ENCODE assay signal across 9 mouse cellular contexts in genomic region chr4:81762592-81763229, GRCm38 (mm10).
DNase-seq lines count a peak whose midpoint lies in the region; ATAC-seq and TF ChIP-seq lines count a peak whose summit lies in the region.
"Had no signal": no experiment of that assay in that cellular context is flagged by ENCODE, and none has a peak within 500 bp of the region (broad histone marks: within the 10 kb centered on the region; RNA-seq: fewer than 3 reads in every experiment).

No protein-coding gene starts in this region.

- no peaks in the 10 kb centered on the region for H3K27me3 ChIP-seq in embryonic facial prominence, embryonic 13.5 days
- H3K27me3 ChIP-seq in heart, embryonic 16.5 days (ENCODE audit: control insufficient read depth, insufficient read depth, low read length) = no peaks in the 10 kb centered on the region
- H3K27me3 ChIP-seq in midbrain, embryonic 12.5 days = no peaks in the 10 kb centered on the region
- H3K27me3 ChIP-seq: stomach, embryonic 15.5 days had no signal

- peak; percentile 13 for DNase-seq in kidney, postnatal 10 days
- DNase-seq in kidney, adult 9 months = no peak
- no peak for DNase-seq in left cerebral cortex, adult 2 months (ENCODE audit: extremely low spot score in 1 of 2, low spot score in 2 of 2)
- no peak for DNase-seq in cerebellum, adult 18-20 months
- DNase-seq in liver = no peak

- no peak for ATAC-seq in embryonic facial prominence, embryonic 13.5 days (ENCODE audit: insufficient number of reproducible peaks, insufficient read depth, low FRiP score, low TSS enrichment, low read depth)
- no peak for ATAC-seq in heart, embryonic 16.5 days (replicated peaks; ENCODE audit: extremely low read depth, insufficient read depth, low FRiP score)
- no peak; the same call in 1 of the 2 replicates for ATAC-seq in midbrain, embryonic 12.5 days (ENCODE audit: low FRiP score, low read depth)

- no peaks in the 10 kb centered on the region for H3K9me3 ChIP-seq in embryonic facial prominence, embryonic 13.5 days
- H3K9me3 ChIP-seq in heart, embryonic 16.5 days (replicated peaks; ENCODE audit: control insufficient read depth, low read length) = no peaks in the 10 kb centered on the region
- H3K9me3 ChIP-seq in midbrain, embryonic 12.5 days = no peaks in the 10 kb centered on the region
- H3K9me3 ChIP-seq: stomach, embryonic 15.5 days had no signal

- peak overlapping the region; percentile 9; the same call in 1 of the 2 replicates for H3K4me2 ChIP-seq in embryonic facial prominence, embryonic 13.5 days
- no peak overlapping the region for H3K4me2 ChIP-seq in heart, embryonic 16.5 days (ENCODE audit: low read depth, low read length)
- peak overlapping the region; percentile 29 for H3K4me2 ChIP-seq in midbrain, embryonic 12.5 days (replicated peaks)
- H3K4me2 ChIP-seq: stomach, embryonic 15.5 days had no signal

- TF ChIP-seq CTCF in left cerebral cortex, adult 2 months (IDR thresholded peaks at IDR 0.05) = no peak

- intact Hi-C loops in left cerebral cortex, adult 2 months (cut with DNase I) = no loop called here

- peak overlapping the region; percentile 78 for H3K27ac ChIP-seq in embryonic facial prominence, embryonic 13.5 days
- no peak overlapping the region for H3K27ac ChIP-seq in heart, embryonic 16.5 days (ENCODE audit: low read length)
- H3K27ac ChIP-seq in midbrain, embryonic 12.5 days (replicated peaks) = peak overlapping the region; percentile 54
- no peak overlapping the region for H3K27ac ChIP-seq in left cerebral cortex, adult 2 months
- H3K27ac ChIP-seq: stomach, embryonic 15.5 days had no signal

- H3K4me3 ChIP-seq in embryonic facial prominence, embryonic 13.5 days = no peak overlapping the region
- no peak overlapping the region for H3K4me3 ChIP-seq in heart, embryonic 16.5 days (ENCODE audit: low read length)
- no peak overlapping the region for H3K4me3 ChIP-seq in midbrain, embryonic 12.5 days
- H3K4me3 ChIP-seq in left cerebral cortex, adult 2 months = no peak overlapping the region
- H3K4me3 ChIP-seq: stomach, embryonic 15.5 days had no signal

- 0 out of 2 replicates have a peak overlapping the region, but pooled peaks have one; percentile 6 for H3K9ac ChIP-seq in embryonic facial prominence, embryonic 13.5 days
- H3K9ac ChIP-seq in heart, embryonic 16.5 days (ENCODE audit: low read length) = peak overlapping the region; percentile 38; the same call in 1 of the 2 replicates
- H3K9ac ChIP-seq in midbrain, embryonic 12.5 days (replicated peaks) = 0 out of 2 replicates have a peak overlapping the region, but pooled peaks have one; percentile 1
- H3K9ac ChIP-seq: stomach, embryonic 15.5 days had no signal

- H3K4me1 ChIP-seq in embryonic facial prominence, embryonic 13.5 days = peaks cover 30% of the 10 kb centered on the region
- H3K4me1 ChIP-seq in heart, embryonic 16.5 days (ENCODE audit: control insufficient read depth, insufficient read depth, low read length) = peaks cover 18% of the 10 kb centered on the region
- peaks cover 27% of the 10 kb centered on the region for H3K4me1 ChIP-seq in midbrain, embryonic 12.5 days

- H3K36me3 ChIP-seq in embryonic facial prominence, embryonic 13.5 days = no peaks in the 10 kb centered on the region
- no peaks in the 10 kb centered on the region for H3K36me3 ChIP-seq in heart, embryonic 16.5 days (ENCODE audit: control insufficient read depth, insufficient read depth)
- no peaks in the 10 kb centered on the region for H3K36me3 ChIP-seq in midbrain, embryonic 12.5 days
- H3K36me3 ChIP-seq: stomach, embryonic 15.5 days had no signal

- 22% methylated on average over 11 of the region's 11 CpGs for WGBS in embryonic facial prominence, embryonic 13.5 days
- 46% methylated on average over 11 of the region's 11 CpGs for WGBS in heart, embryonic 16.5 days
- WGBS in midbrain, embryonic 12.5 days = 23% methylated on average over 11 of the region's 11 CpGs

Comparison
In these comparisons a context has a peak if more than half of its experiments do, and no peak if none do; other contexts are left out.
1. H3K27ac ChIP-seq: peak in embryonic facial prominence, embryonic 13.5 days (single experiment) and midbrain, embryonic 12.5 days (single experiment); none in heart, embryonic 16.5 days (single experiment) and left cerebral cortex, adult 2 months (single experiment).
2. Peak in every context shown above with its lines, with median percentiles within 50 percentile points of each other: H3K9ac ChIP-seq.